Mouse (Mus musculus) limb, embryonic 12.5 days (tissue): ENCODE measurements around the gene Rab37. TPM values are rescaled to one million over a fixed set of nuclear protein-coding genes. Genes with fewer than 3 reads are reported as not detected.
A peak's percentile ranks its signal among the peaks of the same experiment; 100 is the strongest.

Experiments
- ATAC-seq: fragments of 200-750 bp; cut with Nextera tagmentation; 2 replicates; pipeline ENCODE4 v1.8.0; 2017; ENCODE audit warnings: low read depth, moderate TSS enrichment; ENCODE audit not compliant: insufficient number of reproducible peaks, insufficient read depth, low FRiP score, low TSS enrichment
- H3K27ac ChIP-seq: fragments of 300-500 bp; sonication (generic); 2 replicates; pipeline ENCODE4 v1.5.1; 2016; ENCODE audit warnings: mild to moderate bottlenecking, moderate library complexity
- H3K27me3 ChIP-seq: fragments of 300-500 bp; sonication (generic); 2 replicates; pipeline ENCODE4 v1.6.1; 2016; ENCODE audit warnings: mild to moderate bottlenecking, moderate library complexity
- H3K36me3 ChIP-seq: fragments of 300-500 bp; sonication (generic); 2 replicates; pipeline ENCODE4 v1.6.1; 2016; ENCODE audit warnings: mild to moderate bottlenecking, moderate library complexity
- H3K4me1 ChIP-seq: fragments of 300-500 bp; sonication (generic); replicated peaks from 2 replicates; pipeline ENCODE4 v1.6.1; 2016
- H3K4me2 ChIP-seq: fragments of 300-500 bp; sonication (generic); 2 replicates; pipeline ENCODE4 v1.6.1; 2016; ENCODE audit warnings: mild to moderate bottlenecking, moderate library complexity
- H3K4me3 ChIP-seq: fragments of 300-500 bp; sonication (generic); replicated peaks from 2 replicates; pipeline ENCODE4 v1.5.1; 2016; ENCODE audit warnings: mild to moderate bottlenecking
- H3K9ac ChIP-seq: fragments of 300-500 bp; sonication (generic); replicated peaks from 2 replicates; pipeline ENCODE4 v1.6.1; 2016; ENCODE audit warnings: mild to moderate bottlenecking, moderate library complexity
- H3K9me3 ChIP-seq: fragments of 300-500 bp; sonication (generic); 2 replicates; pipeline ENCODE4 v1.6.1; 2016; ENCODE audit warnings: mild to moderate bottlenecking, moderate library complexity
- WGBS: fragments of 180-500 bp; shearing (Covaris S2); methylation state at CpG from one replicate; pipeline ENCODE4 v1.1.7; 2016; 5-methylcytosine and 5-hydroxymethylcytosine counted together
- polyA plus RNA-seq: library from polyadenylated mRNA; unstranded; fragments of >200 nt; fragmentation: Nextera tagmentation; extraction: Ambion mirVana; gene quantifications from 2 replicates; pipeline ENCODE4 v1.2.1, GENCODE M21; 2016

Gene Rab37
- 1.4 and 1.8 TPM in 2 replicates for polyA plus RNA-seq

DNA sequence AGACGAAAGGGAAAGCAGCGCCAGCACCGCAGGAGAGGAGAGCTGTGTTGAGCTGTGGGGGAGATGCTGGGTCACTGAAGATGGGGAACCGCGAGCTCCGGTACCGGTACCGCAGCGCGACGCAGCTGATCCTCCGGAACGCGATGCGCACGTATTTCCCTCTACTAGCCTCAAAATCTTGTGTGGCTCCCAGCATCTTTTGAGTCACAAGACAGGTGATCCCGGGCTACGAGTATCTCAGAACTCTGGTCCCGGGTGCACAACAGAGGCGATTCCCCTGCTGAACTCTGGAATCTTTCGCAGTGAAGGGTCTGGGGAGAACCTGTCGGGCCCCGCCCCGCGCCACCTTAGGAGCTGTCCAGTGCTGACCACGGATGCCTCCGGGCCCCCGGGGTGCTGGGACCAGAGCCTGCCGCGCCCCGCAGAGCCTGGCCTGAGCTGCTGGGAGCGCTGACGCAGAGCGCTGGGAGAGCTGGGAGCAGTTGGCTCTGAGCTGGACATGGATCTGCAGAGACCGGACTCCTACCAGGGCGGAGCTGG is at the start of gene Rab37:
Rab37 (plus strand) TSS at position 70 of the 540 bp plus-strand sequence.
- ATAC-seq: no peak
- no peak within 1 kb of the TSS for H3K4me3 ChIP-seq
- peak within 1 kb of the TSS; percentile 37 for H3K4me2 ChIP-seq
- no peaks in the 10 kb centered on the region for H3K36me3 ChIP-seq
- peaks cover 11% of the 10 kb centered on the region for H3K9me3 ChIP-seq
- no peak within 1 kb of the TSS for H3K27ac ChIP-seq
- no peak within 1 kb of the TSS for H3K9ac ChIP-seq
- peaks cover 36% of the 10 kb centered on the region for H3K27me3 ChIP-seq
- WGBS: 1% methylated on average over 36 of the region's 36 CpGs
- 0 out of 2 replicates have a peak, but pooled peaks cover 7% of the 10 kb centered on the region for H3K4me1 ChIP-seq

DNA sequence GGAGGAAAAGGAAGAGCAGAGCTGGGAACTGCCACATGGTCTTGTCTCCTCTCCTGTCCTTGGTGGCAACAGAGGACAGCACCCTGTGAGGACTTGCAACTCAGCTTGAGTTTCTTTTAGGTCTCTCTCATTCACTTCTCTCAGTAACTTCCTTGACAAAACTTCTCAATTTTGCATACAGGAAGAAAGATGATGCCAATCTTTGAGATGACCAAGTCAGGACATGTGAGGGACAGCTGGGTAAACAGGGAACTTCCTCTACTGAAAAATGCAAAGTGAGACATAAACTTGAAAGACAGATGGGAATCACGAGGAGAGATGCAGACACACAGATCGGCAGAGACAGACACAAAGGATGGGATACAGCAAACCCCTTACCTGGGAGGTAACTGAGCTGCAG is 43.0 kb upstream of the Rab37 start, which contains the start of gene Cd300ld3:
Cd300ld3 (minus strand) TSS at position 151 of the 400 bp plus-strand sequence.
- H3K27me3 ChIP-seq: no peaks in the 10 kb centered on the region; the same call in 1 of the 2 replicates
- no peak within 1 kb of the TSS for H3K9ac ChIP-seq
- H3K9me3 ChIP-seq: no peaks in the 10 kb centered on the region
- no peak for ATAC-seq
- no peaks in the 10 kb centered on the region for H3K4me1 ChIP-seq
- no peaks in the 10 kb centered on the region for H3K36me3 ChIP-seq
- H3K4me3 ChIP-seq: no peak within 1 kb of the TSS
- no peak within 1 kb of the TSS for H3K4me2 ChIP-seq
- 83% methylated on average over 2 of the region's 2 CpGs for WGBS
- no peak within 1 kb of the TSS for H3K27ac ChIP-seq

DNA sequence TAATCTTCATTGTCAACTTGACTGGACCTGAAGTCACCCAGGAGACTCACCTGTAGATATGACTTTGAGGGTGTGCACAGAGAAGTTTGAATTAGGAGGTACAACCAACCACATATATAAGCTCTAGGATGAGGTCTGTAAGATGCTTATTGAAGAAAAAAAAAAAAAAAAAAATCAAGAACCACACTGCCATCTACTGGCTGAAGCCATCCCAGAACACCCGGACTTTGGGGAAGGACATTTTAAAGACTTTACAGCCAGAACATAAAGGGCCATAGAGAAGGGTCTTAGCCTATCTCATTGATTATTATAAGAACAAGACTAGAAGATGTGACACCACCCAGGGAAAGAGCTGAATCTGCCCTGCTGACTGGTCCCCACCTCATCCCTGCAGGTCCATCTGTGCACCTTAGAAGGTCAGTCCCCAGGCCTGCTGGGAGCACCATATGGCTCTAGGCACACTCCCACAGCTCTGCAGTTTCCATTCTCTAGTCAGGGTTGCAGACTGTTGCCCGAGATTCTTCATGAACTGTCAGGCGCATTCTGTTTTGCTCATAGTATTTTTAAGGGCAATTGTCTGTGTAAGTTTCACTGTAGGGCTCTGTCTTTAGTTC is 41.8 kb upstream of the Rab37 start:
- no peaks in the 10 kb centered on the region for H3K9me3 ChIP-seq
- H3K4me2 ChIP-seq: no peak overlapping the region
- no peak overlapping the region for H3K9ac ChIP-seq
- no peak for ATAC-seq
- H3K36me3 ChIP-seq: no peaks in the 10 kb centered on the region
- H3K27me3 ChIP-seq: no peaks in the 10 kb centered on the region; the same call in 1 of the 2 replicates
- no peak overlapping the region for H3K27ac ChIP-seq
- no peaks in the 10 kb centered on the region for H3K4me1 ChIP-seq
- no peak overlapping the region for H3K4me3 ChIP-seq
- WGBS: 38% methylated on average over 3 of the region's 3 CpGs

DNA sequence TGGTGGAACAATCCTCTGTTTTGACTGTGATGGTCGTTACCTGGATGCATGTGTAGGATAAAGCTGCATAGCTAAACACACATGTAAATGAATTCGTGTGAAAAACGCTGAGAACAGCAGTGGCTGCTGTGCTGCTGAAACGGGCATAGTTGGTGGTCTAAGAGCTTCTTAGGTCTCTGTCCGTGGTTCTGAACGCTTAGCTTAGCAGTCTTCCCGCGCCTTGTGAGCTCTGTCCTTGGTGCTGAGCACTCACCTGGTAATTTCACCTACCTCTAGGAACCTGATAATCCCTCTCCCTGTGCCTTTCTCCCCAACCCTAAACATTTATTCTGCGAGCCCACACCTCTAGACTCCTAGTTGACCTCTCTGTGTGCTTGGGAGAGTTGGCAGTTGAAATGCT is 39.0 kb upstream of the Rab37 start:
- Histone ChIP-seq H3K4me2 (no peak overlapping the region), H3K4me1 (no peaks in the 10 kb centered on the region), H3K27me3 (no peaks in the 10 kb centered on the region; the same call in 1 of the 2 replicates), H3K9me3 (no peaks in the 10 kb centered on the region), H3K36me3 (no peaks in the 10 kb centered on the region), H3K9ac (no peak overlapping the region), H3K27ac (no peak overlapping the region), H3K4me3 (no peak overlapping the region)
- no peak for ATAC-seq
- WGBS: 2% methylated on average over 9 of the region's 9 CpGs

DNA sequence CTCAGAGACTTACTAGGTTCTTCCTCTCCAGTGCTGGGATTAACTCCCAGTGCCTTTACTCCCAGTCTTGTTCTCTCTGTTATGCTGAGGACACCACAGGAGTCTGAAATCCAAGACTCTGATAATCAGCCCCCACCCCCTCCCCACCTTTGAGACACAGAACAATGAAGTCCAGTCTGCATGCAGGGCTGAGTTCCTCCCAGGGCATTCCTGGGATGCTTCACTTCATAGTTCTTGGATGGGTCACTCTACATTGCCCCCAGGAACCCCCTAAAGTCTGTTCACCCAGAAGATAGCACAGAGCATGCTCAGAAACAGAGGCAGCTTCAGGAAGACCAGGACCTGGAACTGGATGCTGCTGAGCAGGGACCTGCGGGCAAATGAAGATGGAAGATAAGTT is 38.2 kb upstream of the Rab37 start:
- H3K27me3 ChIP-seq: no peaks in the 10 kb centered on the region; the same call in 1 of the 2 replicates
- WGBS: 89% methylated on average over 1 of the region's 1 CpGs
- no peak overlapping the region for H3K27ac ChIP-seq

DNA sequence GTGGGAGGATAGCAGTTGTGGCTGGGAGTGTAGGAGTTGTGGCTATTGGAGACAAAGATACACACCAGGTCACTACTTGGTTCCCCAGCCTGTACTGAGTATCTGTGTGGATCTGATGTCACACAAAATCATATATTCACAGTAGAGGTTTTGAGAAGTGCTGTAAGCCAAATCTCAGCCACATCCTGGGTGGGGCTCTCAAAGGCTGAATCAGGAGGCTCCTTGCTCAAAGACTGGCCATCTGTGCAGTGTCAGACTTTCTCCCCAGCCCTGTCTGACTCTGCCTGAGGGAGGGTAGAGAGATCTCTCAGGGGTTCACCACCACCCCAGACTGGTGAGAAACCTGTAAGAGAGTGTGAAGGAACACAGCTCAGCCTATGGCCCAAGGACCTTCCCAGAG is 36.7 kb upstream of the Rab37 start:
- peaks cover 3% of the 10 kb centered on the region for H3K27me3 ChIP-seq
- ATAC-seq: no peak
- H3K27ac ChIP-seq: no peak overlapping the region
- H3K9ac ChIP-seq: no peak overlapping the region
- H3K4me3 ChIP-seq: no peak overlapping the region
- no peaks in the 10 kb centered on the region for H3K9me3 ChIP-seq
- no peaks in the 10 kb centered on the region for H3K4me1 ChIP-seq
- H3K4me2 ChIP-seq: no peak overlapping the region
- no peaks in the 10 kb centered on the region for H3K36me3 ChIP-seq

More for the DNA sequence above, 38.2 kb upstream of the Rab37 start:
- Histone ChIP-seq H3K36me3 (no peaks in the 10 kb centered on the region), H3K4me2 (no peak overlapping the region), H3K9ac (no peak overlapping the region), H3K4me1 (no peaks in the 10 kb centered on the region), H3K4me3 (no peak overlapping the region), H3K9me3 (no peaks in the 10 kb centered on the region)
- no peak for ATAC-seq

DNA sequence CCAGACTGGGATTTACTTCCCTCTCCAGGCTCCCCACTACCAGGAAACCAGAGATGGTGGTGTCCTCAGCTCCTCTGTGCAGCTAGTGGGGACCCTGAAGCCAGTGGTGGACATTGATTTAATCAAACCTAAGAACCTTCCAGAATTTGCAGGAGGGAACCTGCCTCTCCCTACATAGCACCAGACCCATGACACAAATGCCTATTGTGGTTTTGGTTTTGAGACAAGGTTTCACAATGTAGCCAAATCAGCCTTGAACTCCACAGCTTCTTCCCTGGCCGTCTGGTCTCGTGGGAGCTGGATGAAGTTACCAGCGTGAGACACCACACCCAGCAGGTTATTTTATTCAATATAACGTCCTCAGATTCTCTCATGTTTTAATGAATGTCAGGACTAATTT is 32.5 kb upstream of the Rab37 start:
- H3K4me2 ChIP-seq: no peak overlapping the region
- no peak for ATAC-seq
- WGBS: 71% methylated on average over 4 of the region's 4 CpGs

DNA sequence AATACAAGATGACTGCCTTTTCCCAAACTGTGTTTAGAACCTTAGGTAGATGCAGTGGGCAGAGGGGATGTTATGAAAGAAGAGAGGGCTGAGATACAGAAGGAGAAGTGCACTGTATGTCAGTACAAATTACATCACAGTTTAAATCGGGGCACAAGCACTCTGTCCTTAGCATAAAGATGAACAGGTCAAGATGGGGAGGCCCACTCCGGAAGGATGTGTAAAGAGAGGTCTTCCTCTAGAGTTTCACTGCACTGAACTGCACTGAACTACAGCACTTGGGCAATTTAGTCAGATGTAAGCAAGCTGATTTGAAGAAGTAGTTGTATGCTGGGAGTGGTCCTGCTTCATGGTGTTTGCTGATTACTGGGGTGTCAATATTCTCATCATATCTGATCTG is 31.4 kb upstream of the Rab37 start:
- WGBS: 76% methylated on average over 2 of the region's 2 CpGs
- H3K36me3 ChIP-seq: no peaks in the 10 kb centered on the region

More for the DNA sequence above, 32.5 kb upstream of the Rab37 start:
- Histone ChIP-seq H3K9me3 (no peaks in the 10 kb centered on the region), H3K4me1 (no peaks in the 10 kb centered on the region), H3K27ac (no peak overlapping the region), H3K9ac (no peak overlapping the region), H3K36me3 (no peaks in the 10 kb centered on the region), H3K4me3 (no peak overlapping the region), H3K27me3 (peaks cover 7% of the 10 kb centered on the region; the same call in 1 of the 2 replicates)

DNA sequence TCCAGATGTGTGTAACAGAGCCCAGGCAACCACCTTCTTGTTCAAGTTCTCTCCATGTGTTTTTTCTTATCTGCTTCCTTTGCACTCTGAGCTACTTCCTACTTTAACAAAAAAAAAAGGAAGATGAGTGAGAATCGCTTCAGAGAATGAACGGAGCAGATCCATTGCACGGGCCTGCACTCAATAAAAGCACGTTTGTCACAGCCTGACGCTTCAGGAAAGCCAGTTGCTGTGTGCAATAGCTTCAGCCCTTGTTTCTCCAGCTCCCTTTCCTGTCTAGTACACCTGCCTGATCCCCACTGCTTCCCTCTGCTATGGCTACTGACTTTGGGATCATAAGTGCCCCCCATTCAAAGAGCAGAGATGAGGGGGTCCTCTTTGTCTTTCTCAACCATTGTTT is 29.2 kb upstream of the Rab37 start, which contains the start of gene Cd300e:
Cd300e (minus strand) TSS at position 101 of the 400 bp plus-strand sequence.
- 42% methylated on average over 5 of the region's 5 CpGs for WGBS

More for the DNA sequence above, 31.4 kb upstream of the Rab37 start:
- no peak overlapping the region for H3K4me3 ChIP-seq
- peaks cover 7% of the 10 kb centered on the region; the same call in 1 of the 2 replicates for H3K27me3 ChIP-seq
- no peak overlapping the region for H3K27ac ChIP-seq
- H3K9me3 ChIP-seq: no peaks in the 10 kb centered on the region
- ATAC-seq: no peak
- H3K9ac ChIP-seq: no peak overlapping the region
- no peaks in the 10 kb centered on the region for H3K4me1 ChIP-seq
- no peak overlapping the region for H3K4me2 ChIP-seq

DNA sequence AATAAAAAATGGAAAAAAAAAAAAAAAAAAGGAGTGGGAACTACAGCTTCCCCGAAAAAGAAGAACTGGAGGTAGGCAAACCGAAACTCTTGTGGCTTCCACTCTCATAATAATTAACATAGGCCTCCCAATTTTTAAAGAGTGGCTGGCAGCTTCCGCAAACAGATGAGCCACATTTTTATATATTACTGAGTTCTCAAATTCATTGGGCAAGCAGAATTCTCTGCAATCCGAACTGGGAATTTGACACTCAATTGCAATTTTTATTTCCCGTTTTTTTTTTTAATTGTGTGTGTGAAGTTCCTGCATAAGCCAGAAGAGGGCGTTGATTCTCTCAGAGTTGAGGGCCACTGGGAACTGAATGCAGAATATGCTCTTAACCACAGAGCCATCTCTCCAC is 24.5 kb upstream of the Rab37 start:
- Histone ChIP-seq H3K36me3 (no peaks in the 10 kb centered on the region), H3K9me3 (no peaks in the 10 kb centered on the region), H3K4me3 (no peak overlapping the region), H3K9ac (no peak overlapping the region), H3K4me2 (no peak overlapping the region), H3K4me1 (peaks cover 4% of the 10 kb centered on the region; the same call in 1 of the 2 replicates), H3K27ac (no peak overlapping the region), H3K27me3 (peaks cover 10% of the 10 kb centered on the region)
- ATAC-seq: no peak
- 73% methylated on average over 6 of the region's 6 CpGs for WGBS

More for the DNA sequence above, 29.2 kb upstream of the Rab37 start, which contains the start of gene Cd300e:
- no peaks in the 10 kb centered on the region for H3K4me1 ChIP-seq
- H3K36me3 ChIP-seq: no peaks in the 10 kb centered on the region
- H3K9me3 ChIP-seq: no peaks in the 10 kb centered on the region
- no peak within 1 kb of the TSS for H3K9ac ChIP-seq
- H3K27ac ChIP-seq: no peak within 1 kb of the TSS
- peaks cover 7% of the 10 kb centered on the region for H3K27me3 ChIP-seq
- ATAC-seq: no peak
- H3K4me3 ChIP-seq: no peak within 1 kb of the TSS
- no peak within 1 kb of the TSS for H3K4me2 ChIP-seq

DNA sequence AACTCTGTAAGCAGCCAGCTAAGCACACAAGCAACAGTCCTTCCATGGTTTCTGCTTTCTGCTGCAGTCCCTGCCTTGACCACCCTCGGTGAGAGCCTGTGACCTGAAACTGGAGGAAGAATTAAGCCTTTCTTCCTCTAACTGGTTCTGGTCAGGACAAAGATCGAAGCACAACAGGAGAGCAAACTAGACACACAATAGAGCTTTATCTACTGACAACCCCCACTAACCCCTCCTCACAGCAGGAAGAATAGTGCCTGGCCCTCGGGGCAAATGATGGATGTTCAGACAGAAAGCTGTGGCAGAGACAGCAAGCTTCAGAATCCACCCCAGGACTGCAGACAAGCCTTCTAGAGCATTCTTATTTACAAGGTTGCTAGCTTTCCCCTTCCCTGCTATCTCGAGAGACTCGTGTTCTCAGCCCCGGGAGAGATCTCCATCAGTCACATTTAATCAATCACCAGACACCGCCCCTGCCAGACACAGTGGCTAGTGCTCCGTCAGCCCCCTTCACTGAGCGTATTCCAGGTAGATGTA is 20.1 kb upstream of the Rab37 start:
- Histone ChIP-seq H3K9ac (no peak overlapping the region), H3K4me1 (peaks cover 9% of the 10 kb centered on the region), H3K27ac (no peak overlapping the region), H3K36me3 (no peaks in the 10 kb centered on the region), H3K9me3 (no peaks in the 10 kb centered on the region), H3K4me3 (no peak overlapping the region), H3K27me3 (peaks cover 6% of the 10 kb centered on the region), H3K4me2 (peak overlapping the region; percentile 5; the same call in 1 of the 2 replicates)
- no peak for ATAC-seq
- 25% methylated on average over 9 of the region's 9 CpGs for WGBS
